Comparison of ENCODE assay signal across 9 mouse cellular contexts in genomic region chr3:57544154-57544553, GRCm38 (mm10). TPM values are rescaled to one million over a fixed set of nuclear protein-coding genes. Genes with fewer than 3 reads are reported as not detected.
DNase-seq lines count a peak whose midpoint lies in the region; ATAC-seq and TF ChIP-seq lines count a peak whose summit lies in the region.
"Had no signal": no experiment of that assay in that cellular context is flagged by ENCODE, and none has a peak within 500 bp of the region (broad histone marks: within the 10 kb centered on the region; RNA-seq: fewer than 3 reads in every experiment).

No protein-coding gene starts in this region.

- no peaks in the 10 kb centered on the region for H3K36me3 ChIP-seq in limb, embryonic 15.5 days
- no peaks in the 10 kb centered on the region for H3K36me3 ChIP-seq in limb, embryonic 10.5 days
- no peaks in the 10 kb centered on the region for H3K36me3 ChIP-seq in heart, embryonic 14.5 days (ENCODE audit: control insufficient read depth, insufficient read depth, low read length)
- no peaks in the 10 kb centered on the region for H3K36me3 ChIP-seq in kidney, postnatal 0 days (ENCODE audit: insufficient read depth, low read length)
- no peaks in the 10 kb centered on the region for H3K36me3 ChIP-seq in midbrain, embryonic 10.5 days
- H3K36me3 ChIP-seq: stomach, embryonic 15.5 days had no signal

- intact Hi-C loops in left cerebral cortex, postnatal 25 days (cut with DNase I), result no loop called here

- no peaks in the 10 kb centered on the region for H3K9me3 ChIP-seq in limb, embryonic 15.5 days
- H3K9me3 ChIP-seq in limb, embryonic 10.5 days (replicated peaks), result no peaks in the 10 kb centered on the region
- no peaks in the 10 kb centered on the region for H3K9me3 ChIP-seq in heart, embryonic 14.5 days (ENCODE audit: control insufficient read depth, low read length)
- no peaks in the 10 kb centered on the region for H3K9me3 ChIP-seq in kidney, postnatal 0 days (replicated peaks; ENCODE audit: low read length)
- no peaks in the 10 kb centered on the region for H3K9me3 ChIP-seq in midbrain, embryonic 10.5 days (replicated peaks)
- H3K9me3 ChIP-seq: stomach, embryonic 15.5 days had no signal

- DNase-seq in limb, embryonic 10.5 days (ENCODE audit: low spot score), result no peak
- peak; percentile 36 for DNase-seq in kidney, postnatal 0 days (ENCODE audit: low spot score)
- DNase-seq in lung, postnatal 10 days, result peak; percentile 53
- no peak for DNase-seq in left cerebral cortex, postnatal 25 days (ENCODE audit: low spot score in 2 of 2)
- DNase-seq in midbrain, embryonic 10.5 days (ENCODE audit: low spot score), result no peak

- WGBS in limb, embryonic 15.5 days, result 71% methylated on average over 9 of the region's 9 CpGs
- 84% methylated on average over 9 of the region's 9 CpGs for WGBS in limb, embryonic 10.5 days
- 61% methylated on average over 9 of the region's 9 CpGs for WGBS in heart, embryonic 14.5 days
- 58% methylated on average over 9 of the region's 9 CpGs for WGBS in kidney, postnatal 0 days
- 90% methylated on average over 9 of the region's 9 CpGs for WGBS in midbrain, embryonic 10.5 days

- H3K4me1 ChIP-seq in limb, embryonic 15.5 days, result peaks cover 11% of the 10 kb centered on the region; the same call in 1 of the 2 replicates
- H3K4me1 ChIP-seq in limb, embryonic 10.5 days, result no peaks in the 10 kb centered on the region
- H3K4me1 ChIP-seq in heart, embryonic 14.5 days (ENCODE audit: control insufficient read depth in 2 of 2, insufficient read depth in 2 of 2, low read length in 2 of 2), result peaks cover 5 to 34% of the 10 kb centered on the region in 2 experiments
- H3K4me1 ChIP-seq in kidney, postnatal 0 days (replicated peaks; ENCODE audit: insufficient read depth, low read length), result no peaks in the 10 kb centered on the region
- peaks cover 14% of the 10 kb centered on the region for H3K4me1 ChIP-seq in midbrain, embryonic 10.5 days
- H3K4me1 ChIP-seq: stomach, embryonic 15.5 days had no signal

- no peak overlapping the region for H3K4me2 ChIP-seq in limb, embryonic 15.5 days
- H3K4me2 ChIP-seq in heart, embryonic 14.5 days (ENCODE audit: low read length), result peak overlapping the region; percentile 33; the same call in 1 of the 2 replicates
- no peak overlapping the region for H3K4me2 ChIP-seq in kidney, postnatal 0 days (ENCODE audit: low read length)
- H3K4me2 ChIP-seq: stomach, embryonic 15.5 days had no signal

- H3K27ac ChIP-seq in limb, embryonic 15.5 days, result peak overlapping the region; percentile 40; the same call in 1 of the 2 replicates
- no peak overlapping the region for H3K27ac ChIP-seq in limb, embryonic 10.5 days
- peak overlapping the region; percentile 58 to 72 for H3K27ac ChIP-seq in heart, embryonic 14.5 days (replicated peaks in 1 of 2; ENCODE audit: control insufficient read depth in 1 of 2, insufficient read depth in 1 of 2, low read depth in 2 of 2, low read length in 2 of 2)
- peak overlapping the region; percentile 36; the same call in 1 of the 2 replicates for H3K27ac ChIP-seq in kidney, postnatal 0 days
- no peak overlapping the region for H3K27ac ChIP-seq in midbrain, embryonic 10.5 days (replicated peaks)
- H3K27ac ChIP-seq: stomach, embryonic 15.5 days had no signal

- no peaks in the 10 kb centered on the region for H3K27me3 ChIP-seq in limb, embryonic 15.5 days
- no peaks in the 10 kb centered on the region for H3K27me3 ChIP-seq in limb, embryonic 10.5 days (ENCODE audit: low read depth, poor library complexity, severe bottlenecking)
- no peaks in the 10 kb centered on the region for H3K27me3 ChIP-seq in heart, embryonic 14.5 days (ENCODE audit: control insufficient read depth, insufficient read depth, low read length)
- H3K27me3 ChIP-seq in kidney, postnatal 0 days (ENCODE audit: insufficient read depth, low read length), result no peaks in the 10 kb centered on the region
- no peaks in the 10 kb centered on the region for H3K27me3 ChIP-seq in midbrain, embryonic 10.5 days (ENCODE audit: low read depth, poor library complexity, severe bottlenecking)
- H3K27me3 ChIP-seq: stomach, embryonic 15.5 days had no signal

- H3K4me3 ChIP-seq in limb, embryonic 15.5 days, result no peak overlapping the region
- H3K4me3 ChIP-seq in limb, embryonic 10.5 days, result no peak overlapping the region
- H3K4me3 ChIP-seq in heart, embryonic 14.5 days (ENCODE audit: control insufficient read depth in 1 of 2, insufficient read depth in 1 of 2, low read depth in 1 of 2, low read length in 2 of 2), result no peak overlapping the region
- H3K4me3 ChIP-seq in kidney, postnatal 0 days (replicated peaks; ENCODE audit: low read depth, low read length), result no peak overlapping the region
- no peak overlapping the region for H3K4me3 ChIP-seq in midbrain, embryonic 10.5 days
- H3K4me3 ChIP-seq: stomach, embryonic 15.5 days had no signal

- H3K9ac ChIP-seq in limb, embryonic 15.5 days, result no peak overlapping the region
- H3K9ac ChIP-seq in heart, embryonic 14.5 days (ENCODE audit: low read length), result no peak overlapping the region
- no peak overlapping the region for H3K9ac ChIP-seq in kidney, postnatal 0 days (ENCODE audit: low read depth, low read length)
- H3K9ac ChIP-seq: stomach, embryonic 15.5 days had no signal

- TF ChIP-seq CTCF in kidney, postnatal 0 days (IDR thresholded peaks at IDR 0.05; ENCODE audit: low read depth), result no peak

- ATAC-seq in limb, embryonic 15.5 days (ENCODE audit: insufficient number of reproducible peaks, low FRiP score, low TSS enrichment, low read depth), result no peak
- ATAC-seq in heart, embryonic 14.5 days (ENCODE audit: insufficient number of reproducible peaks, insufficient read depth, low FRiP score, low read depth), result no peak
- no peak for ATAC-seq in kidney, postnatal 0 days (replicated peaks; ENCODE audit: low FRiP score, low read depth)
- ATAC-seq in activated CD4-positive, CD25-positive, alpha-beta regulatory T cell, adult 4 months, result no peak

RNA-seq across cellular contexts. Expression of gene Wwtr1, which starts 31.6 kb away (rescaled TPM):
- polyA plus RNA-seq in limb, embryonic 15.5 days (2015; fragmentation: Nextera tagmentation; extraction: Ambion mirVana), result 36.2 and 39.4 TPM in 2 replicates
- polyA plus RNA-seq in limb, embryonic 10.5 days (2016; fragmentation: Nextera tagmentation; extraction: Ambion mirVana), result 8.3 and 10.7 TPM in 2 replicates
- polyA plus RNA-seq in heart, embryonic 14.5 days (2014; fragmentation: Nextera tagmentation; extraction: Ambion mirVana), result 17.4 and 20.1 TPM in 2 replicates
- polyA plus RNA-seq in kidney, postnatal 0 days (2015; fragmentation: Nextera tagmentation; extraction: Ambion mirVana), result 28.9 TPM in 2 replicates
- polyA plus RNA-seq in activated CD4-positive, CD25-positive, alpha-beta regulatory T cell, adult 4 months (2017; shearing (Covaris generic)), result under 1 TPM in 1 of 2 experiments, not detected in 1; 0.09 TPM
- total RNA-seq in left cerebral cortex, postnatal 25 days (2021), result 10 to 100 TPM; 14.1 to 14.4 TPM
- 11.4 and 13.3 TPM in 2 replicates for polyA plus RNA-seq in midbrain, embryonic 10.5 days (2016; fragmentation: Nextera tagmentation; extraction: Ambion mirVana)

Comparison
In these comparisons a context has a peak if more than half of its experiments do, and no peak if none do; other contexts are left out.
1. H3K27ac ChIP-seq: peak in limb, embryonic 15.5 days (single experiment), heart, embryonic 14.5 days (2 of 2) and kidney, postnatal 0 days (single experiment); none in limb, embryonic 10.5 days (single experiment) and midbrain, embryonic 10.5 days (single experiment).
2. DNase-seq: peak in kidney, postnatal 0 days (single experiment) and lung, postnatal 10 days (single experiment); none in limb, embryonic 10.5 days (single experiment), left cerebral cortex, postnatal 25 days (0 of 2) and midbrain, embryonic 10.5 days (single experiment).